Mouse (Mus musculus): ENCODE data around the gene Rnpepl1. TPM values are rescaled to one million over a fixed set of nuclear protein-coding genes. Genes with fewer than 3 reads are reported as not detected.

Gene Rnpepl1
- 228 and 322 TPM in 2 replicates for polyA plus RNA-seq (2012)

GRCm38 (mm10) chr1:92910239-92910885 lies at the start of gene Rnpepl1:
TSS of gene Rnpepl1 (plus strand) at chr1:92910783.
- no peak for TF ChIP-seq GATA1 (IDR thresholded peaks at IDR 0.05; ENCODE audit: low read length)

- no peak for TF ChIP-seq GATA1 (IDR thresholded peaks at IDR 0.05; ENCODE audit: low read length)
Observed at GRCm38 (mm10) chr1:92861503-92861902, 49.1 kb upstream of the Rnpepl1 start.

DNA sequence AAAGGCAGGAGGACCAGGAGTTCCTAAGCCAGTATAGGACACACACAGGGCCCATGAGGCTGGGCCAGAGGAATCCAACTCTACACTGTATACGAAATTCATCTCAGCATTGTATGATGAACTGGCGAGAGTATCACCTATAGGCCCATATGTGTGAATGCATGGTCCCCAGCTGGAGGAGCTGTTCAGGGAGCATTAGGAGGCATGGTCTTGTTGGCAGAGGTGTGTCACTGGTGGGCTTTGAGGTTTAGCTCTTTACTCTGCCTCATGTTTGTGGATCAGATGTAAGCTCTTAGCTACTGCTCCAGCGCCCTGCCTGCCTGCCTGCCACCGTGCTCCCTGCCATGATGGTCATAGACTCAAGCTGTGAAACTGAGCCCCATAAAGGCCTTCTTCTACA lies 47.3 kb upstream of the Rnpepl1 start:
- no peak for TF ChIP-seq GATA1 (IDR thresholded peaks at IDR 0.05; ENCODE audit: low read length)

DNA sequence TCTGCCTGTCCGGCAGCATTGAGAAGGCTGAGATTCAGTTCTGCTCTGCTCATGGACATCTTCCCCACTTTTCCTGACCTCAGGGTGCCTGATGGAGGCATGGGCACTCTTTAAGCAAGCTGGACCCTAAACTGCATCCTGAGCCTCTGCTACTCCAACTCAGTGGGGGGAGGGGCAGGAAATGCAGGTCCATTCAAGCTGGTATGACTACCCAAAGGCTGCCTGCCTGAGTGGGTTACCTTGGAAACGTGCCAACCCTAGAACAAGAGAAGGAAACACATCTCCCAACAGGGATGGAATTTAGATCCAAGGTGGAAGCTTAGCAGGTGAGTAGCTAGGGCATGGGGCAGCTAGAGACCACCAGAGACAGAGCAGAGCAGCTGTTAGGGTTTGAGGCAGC lies 44.4 kb upstream of the Rnpepl1 start:
- no peak for TF ChIP-seq GATA1 (IDR thresholded peaks at IDR 0.05; ENCODE audit: low read length)

GRCm38 (mm10) chr1:92869985-92870384 lies 40.6 kb upstream of the Rnpepl1 start:
- TF ChIP-seq GATA1 (IDR thresholded peaks at IDR 0.05; ENCODE audit: low read length) = no peak

DNA sequence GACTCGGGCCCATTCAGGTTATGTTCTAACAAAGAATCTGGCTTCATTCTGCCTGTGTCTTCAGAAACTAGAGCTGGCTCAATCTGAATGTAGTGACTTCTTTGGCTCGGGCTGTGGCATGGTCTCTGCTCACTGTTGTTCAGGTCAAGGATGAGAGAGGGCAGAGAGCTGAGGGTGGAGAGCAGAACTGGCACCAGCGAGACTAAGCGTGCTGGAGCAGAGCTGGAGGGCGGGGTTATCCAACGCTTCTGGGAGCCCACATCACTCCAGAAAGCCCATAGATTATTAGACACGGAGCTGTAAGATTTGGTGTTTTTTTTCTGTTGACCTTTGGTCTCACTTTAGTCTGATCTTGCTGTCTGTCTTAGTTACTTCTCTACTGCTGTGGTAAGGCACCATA lies 37.9 kb upstream of the Rnpepl1 start:
- TF ChIP-seq GATA1 (IDR thresholded peaks at IDR 0.05; ENCODE audit: low read length) = no peak

GRCm38 (mm10) chr1:92874011-92874410 lies 36.6 kb upstream of the Rnpepl1 start:
- no peak for TF ChIP-seq GATA1 (IDR thresholded peaks at IDR 0.05; ENCODE audit: low read length)

- no peak for TF ChIP-seq GATA1 (IDR thresholded peaks at IDR 0.05; ENCODE audit: low read length)
Observed at GRCm38 (mm10) chr1:92875360-92876111, 35.0 kb upstream of the Rnpepl1 start.

GRCm38 (mm10) chr1:92877431-92877978 lies 33.1 kb upstream of the Rnpepl1 start:
- TF ChIP-seq GATA1 (IDR thresholded peaks at IDR 0.05; ENCODE audit: low read length) = no peak

GRCm38 (mm10) chr1:92878066-92878741 lies 32.4 kb upstream of the Rnpepl1 start:
- no peak for TF ChIP-seq GATA1 (IDR thresholded peaks at IDR 0.05; ENCODE audit: low read length)

GRCm38 (mm10) chr1:92879266-92879665 lies 31.3 kb upstream of the Rnpepl1 start:
- TF ChIP-seq GATA1 (IDR thresholded peaks at IDR 0.05; ENCODE audit: low read length) = no peak

GRCm38 (mm10) chr1:92880101-92880500 lies 30.5 kb upstream of the Rnpepl1 start:
- TF ChIP-seq GATA1 (IDR thresholded peaks at IDR 0.05; ENCODE audit: low read length) = no peak

DNA sequence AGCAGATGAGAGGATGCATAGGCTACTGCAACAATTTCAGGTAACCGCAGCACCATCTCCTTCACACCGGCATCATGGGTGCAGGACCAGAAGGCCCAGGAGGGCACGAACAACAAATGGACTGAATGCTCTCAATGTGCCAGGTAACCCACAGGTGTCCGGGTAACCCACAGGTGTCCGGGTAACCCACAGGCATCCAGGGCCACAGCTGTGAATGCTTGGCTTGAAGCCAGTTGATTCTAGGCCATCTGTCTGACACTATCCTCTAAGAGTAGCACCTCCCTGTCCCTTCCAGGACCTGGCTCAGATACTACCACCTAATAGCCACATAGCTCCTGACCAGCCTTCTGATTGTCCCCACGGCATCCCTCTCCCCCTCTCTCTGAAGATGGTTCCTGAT lies 28.6 kb upstream of the Rnpepl1 start:
- no peak for TF ChIP-seq GATA1 (IDR thresholded peaks at IDR 0.05; ENCODE audit: low read length)

- no peak for TF ChIP-seq GATA1 (IDR thresholded peaks at IDR 0.05; ENCODE audit: low read length)
Observed at GRCm38 (mm10) chr1:92888901-92889655, 21.5 kb upstream of the Rnpepl1 start.

GRCm38 (mm10) chr1:92892791-92893190 lies 17.8 kb upstream of the Rnpepl1 start:
- TF ChIP-seq GATA1 (IDR thresholded peaks at IDR 0.05; ENCODE audit: low read length) = no peak
